Mouse (Mus musculus): ENCODE measurements at regions not wholly inside any gene's neighbourhood (a gene's known extent, or its start where the extent isn't known, plus 50 kb on each side); places are given as distances from the start of the nearest gene placed in this dataset.

GRCm38 (mm10) chr14:76844717-76845116, 191.9 kb upstream of the Ccdc122 start:
- TF ChIP-seq POLR2A (IDR thresholded peaks at IDR 0.05; ENCODE audit: insufficient read depth, low read depth, low read length) (no peak), CTCF (IDR thresholded peaks at IDR 0.05; ENCODE audit: insufficient read depth, low read depth, low read length) (no peak)

All from olfactory bulb, adult 2 months (tissue).